Comparison of ENCODE assay signal across 10 mouse cellular contexts in genomic region chr5:125274182-125274581, GRCm38 (mm10).
DNase-seq lines count a peak whose midpoint lies in the region; ATAC-seq and TF ChIP-seq lines count a peak whose summit lies in the region.
"Had no signal": no experiment of that assay in that cellular context is flagged by ENCODE, and none has a peak within 500 bp of the region (broad histone marks: within the 10 kb centered on the region; RNA-seq: fewer than 3 reads in every experiment).

No protein-coding gene starts in this region.

- H3K36me3 ChIP-seq in embryonic facial prominence, embryonic 15.5 days: 0 out of 2 replicates have a peak, but pooled peaks cover 6% of the 10 kb centered on the region
- peaks cover 8% of the 10 kb centered on the region for H3K36me3 ChIP-seq in liver, embryonic 16.5 days (ENCODE audit: control insufficient read depth, insufficient read depth)
- H3K36me3 ChIP-seq in midbrain, embryonic 15.5 days (replicated peaks): no peaks in the 10 kb centered on the region
- H3K36me3 ChIP-seq: lung, embryonic 15.5 days had no signal

- TF ChIP-seq CTCF in gastrocnemius, adult 2 months (IDR thresholded peaks at IDR 0.05): no peak
- TF ChIP-seq CTCF in layer of hippocampus, adult 2 months (conservative IDR thresholded peaks at IDR 0.05): no peak

- DNase-seq in gastrocnemius, adult 2 months: no peak
- DNase-seq in gastrocnemius, postnatal 10 days: no peak
- DNase-seq in layer of hippocampus, adult 2 months (ENCODE audit: low spot score in 2 of 2): no peak
- DNase-seq in layer of hippocampus, adult 18-20 months (ENCODE audit: low spot score in 2 of 2): no peak
- DNase-seq in MN1 (ENCODE audit: low spot score): no peak

- H3K4me2 ChIP-seq in embryonic facial prominence, embryonic 15.5 days (replicated peaks): 0 out of 2 replicates have a peak overlapping the region, but pooled peaks have one; percentile 11
- no peak overlapping the region; the same call in 1 of the 2 replicates for H3K4me2 ChIP-seq in liver, embryonic 16.5 days (ENCODE audit: low read depth, low read length)
- no peak overlapping the region for H3K4me2 ChIP-seq in midbrain, embryonic 15.5 days

- ATAC-seq in embryonic facial prominence, embryonic 15.5 days (ENCODE audit: insufficient number of reproducible peaks, low FRiP score, low TSS enrichment, low read depth): no peak
- ATAC-seq in liver, embryonic 16.5 days (ENCODE audit: low read depth): no peak
- no peak for ATAC-seq in midbrain, embryonic 15.5 days (replicated peaks)
- ATAC-seq: hindbrain, embryonic 16.5 days had no signal

- no peaks in the 10 kb centered on the region for H3K9me3 ChIP-seq in embryonic facial prominence, embryonic 15.5 days (replicated peaks)
- H3K9me3 ChIP-seq in liver, embryonic 16.5 days (replicated peaks; ENCODE audit: control insufficient read depth, low read length): 0 out of 2 replicates have a peak, but pooled peaks cover 2% of the 10 kb centered on the region
- H3K9me3 ChIP-seq in midbrain, embryonic 15.5 days: no peaks in the 10 kb centered on the region
- H3K9me3 ChIP-seq: lung, embryonic 15.5 days had no signal

- H3K27ac ChIP-seq in gastrocnemius, adult 2 months: peak overlapping the region; percentile 74
- H3K27ac ChIP-seq in layer of hippocampus, adult 2 months: peak overlapping the region; percentile 32; the same call in 1 of the 2 replicates
- peak overlapping the region; percentile 67 for H3K27ac ChIP-seq in embryonic facial prominence, embryonic 15.5 days (replicated peaks)
- peak overlapping the region; percentile 65 for H3K27ac ChIP-seq in liver, embryonic 16.5 days (ENCODE audit: low read length)
- no peak overlapping the region for H3K27ac ChIP-seq in midbrain, embryonic 15.5 days
- H3K27ac ChIP-seq: lung, embryonic 15.5 days had no signal

- peaks cover 31% of the 10 kb centered on the region for H3K4me1 ChIP-seq in embryonic facial prominence, embryonic 15.5 days
- H3K4me1 ChIP-seq in liver, embryonic 16.5 days (ENCODE audit: control insufficient read depth, low read depth, low read length): peaks cover 12% of the 10 kb centered on the region
- H3K4me1 ChIP-seq in midbrain, embryonic 15.5 days: peaks cover 9% of the 10 kb centered on the region

- H3K9ac ChIP-seq in embryonic facial prominence, embryonic 15.5 days: no peak overlapping the region
- no peak overlapping the region for H3K9ac ChIP-seq in liver, embryonic 16.5 days (ENCODE audit: low read depth, low read length)
- no peak overlapping the region for H3K9ac ChIP-seq in midbrain, embryonic 15.5 days
- H3K9ac ChIP-seq: lung, embryonic 15.5 days had no signal

- no peak overlapping the region for H3K4me3 ChIP-seq in gastrocnemius, adult 2 months
- H3K4me3 ChIP-seq in layer of hippocampus, adult 2 months: no peak overlapping the region
- no peak overlapping the region for H3K4me3 ChIP-seq in embryonic facial prominence, embryonic 15.5 days (replicated peaks)
- H3K4me3 ChIP-seq in liver, embryonic 16.5 days (ENCODE audit: low read depth, low read length): no peak overlapping the region
- no peak overlapping the region for H3K4me3 ChIP-seq in midbrain, embryonic 15.5 days
- H3K4me3 ChIP-seq: lung, embryonic 15.5 days had no signal

- intact Hi-C loops in gastrocnemius, adult 2 months (cut with DNase I): loop anchor here (2.0 kb wide), 1 partner anchor 95 kb away; no protein-coding TSS in a partner anchor

- WGBS in embryonic facial prominence, embryonic 15.5 days: 68% methylated on average over 2 of the region's 2 CpGs
- WGBS in liver, embryonic 16.5 days (ENCODE audit: insufficient replicate concordance): 53% methylated on average over 2 of the region's 2 CpGs
- WGBS in midbrain, embryonic 15.5 days: 52% methylated on average over 2 of the region's 2 CpGs

- no peaks in the 10 kb centered on the region for H3K27me3 ChIP-seq in embryonic facial prominence, embryonic 15.5 days
- H3K27me3 ChIP-seq in liver, embryonic 16.5 days (ENCODE audit: control insufficient read depth, insufficient read depth, low read depth, low read length): no peaks in the 10 kb centered on the region
- no peaks in the 10 kb centered on the region for H3K27me3 ChIP-seq in midbrain, embryonic 15.5 days (replicated peaks)
- H3K27me3 ChIP-seq: lung, embryonic 15.5 days had no signal
